Mouse (Mus musculus) embryonic facial prominence, embryonic 11.5 days (tissue): ENCODE data around the gene Ctsw. TPM values are rescaled to one million over a fixed set of nuclear protein-coding genes. Genes with fewer than 3 reads are reported as not detected.
"Not testable (repeated sequence)": the region's sequence is repeated elsewhere in the genome, so short reads cannot be mapped to it uniquely, and the experiment has no call there.

Experiments used
- ATAC-seq: fragments of 200-750 bp; cut with Nextera tagmentation; replicated peaks from 2 replicates; pipeline ENCODE4 v1.8.0; 2017; ENCODE audit warnings: low read depth; ENCODE audit not compliant: insufficient number of reproducible peaks, low FRiP score, low TSS enrichment
- DNase-seq: peaks from one replicate; pipeline ENCODE4 v3.0.0-alpha.2; 2015; ENCODE audit warnings: low spot score
- H3K27ac ChIP-seq: fragments of 300-500 bp; sonication (generic); replicated peaks from 2 replicates; pipeline ENCODE4 v1.5.1; 2014; ENCODE audit warnings: mild to moderate bottlenecking, low read depth, low read length, control low read depth
- H3K27me3 ChIP-seq: fragments of 300-500 bp; sonication (generic); 2 replicates; pipeline ENCODE4 v1.6.1; 2014; ENCODE audit warnings: mild to moderate bottlenecking, low read length, moderate library complexity, mixed read lengths; ENCODE audit not compliant: control insufficient read depth, insufficient read depth
- H3K36me3 ChIP-seq: fragments of 300-500 bp; sonication (generic); replicated peaks from 2 replicates; pipeline ENCODE4 v1.6.1; 2014; ENCODE audit warnings: low read depth, mild to moderate bottlenecking, low read length, moderate library complexity, mixed read lengths; ENCODE audit not compliant: control insufficient read depth, insufficient read depth
- H3K4me1 ChIP-seq: fragments of 300-500 bp; sonication (generic); 2 replicates; pipeline ENCODE4 v1.6.1; 2014; ENCODE audit warnings: low read length, mixed read lengths; ENCODE audit not compliant: control insufficient read depth, insufficient read depth
- H3K4me2 ChIP-seq: fragments of 300-500 bp; sonication (generic); 2 replicates; pipeline ENCODE4 v1.6.1; 2014; ENCODE audit warnings: low read depth, mild to moderate bottlenecking, control low read depth, low read length, moderate library complexity
- H3K4me3 ChIP-seq: fragments of 300-500 bp; sonication (generic); 2 replicates; pipeline ENCODE4 v1.5.1; 2014; ENCODE audit warnings: low read depth, low read length, control low read depth
- H3K9ac ChIP-seq: fragments of 300-500 bp; sonication (generic); replicated peaks from 2 replicates; pipeline ENCODE4 v1.6.1; 2014; ENCODE audit warnings: mild to moderate bottlenecking, control low read depth, low read length
- H3K9me3 ChIP-seq: fragments of 300-500 bp; sonication (generic); replicated peaks from 2 replicates; pipeline ENCODE4 v1.6.1; 2016; ENCODE audit warnings: mild to moderate bottlenecking, low read length, inconsistent platforms, mixed read lengths; ENCODE audit not compliant: control insufficient read depth
- WGBS: fragments of 180-500 bp; shearing (Covaris S2); extraction: QIAGEN DNeasy Blood & Tissue Kit; methylation state at CpG from one replicate; pipeline ENCODE4 v1.1.7; 2014; 5-methylcytosine and 5-hydroxymethylcytosine counted together
- polyA plus RNA-seq: library from polyadenylated mRNA; unstranded; fragments of >200 nt; fragmentation: Nextera tagmentation; extraction: Ambion mirVana; gene quantifications from 2 replicates; pipeline ENCODE4 v1.2.1, GENCODE M21; 2014

Ctsw gene
- polyA plus RNA-seq, 1 experiment from 2014 or later = 1.4 TPM

GRCm38 (mm10) chr19:5490313-5490897 is 22.1 kb upstream of the Ctsw start, which contains the start of gene Cfl1:
Gene Cfl1 (plus strand): TSS chr19:5490455.
- peak; percentile 53 for ATAC-seq
- peak within 1 kb of the TSS; percentile 99 for H3K27ac ChIP-seq
- H3K4me2 ChIP-seq = peak within 1 kb of the TSS; percentile 81
- no peaks in the 10 kb centered on the region for H3K27me3 ChIP-seq
- H3K9ac ChIP-seq = peak within 1 kb of the TSS; percentile 93
- DNase-seq = peak; percentile 97
- WGBS = under 1% methylated on average over 58 of the region's 62 CpGs
- peak within 1 kb of the TSS; percentile 99 for H3K4me3 ChIP-seq
- no peaks in the 10 kb centered on the region for H3K4me1 ChIP-seq
- no peaks in the 10 kb centered on the region for H3K9me3 ChIP-seq
- peaks cover 6% of the 10 kb centered on the region for H3K36me3 ChIP-seq

GRCm38 (mm10) chr19:5489721-5490120 is 21.4 kb upstream of the Ctsw start:
- H3K27me3 ChIP-seq, H3K4me2 ChIP-seq, H3K4me3 ChIP-seq, ATAC-seq, H3K9me3 ChIP-seq, H3K9ac ChIP-seq, DNase-seq, H3K4me1 ChIP-seq, H3K36me3 ChIP-seq: not testable (repeated sequence)
- 55% methylated on average over 10 of the region's 10 CpGs for WGBS
- H3K27ac ChIP-seq = peak overlapping the region; percentile 99

- DNase-seq = peak; percentile 99
- peak overlapping the region; percentile 99 for H3K27ac ChIP-seq
- ATAC-seq = peak; percentile 82
- 0% methylated on average over 26 of the region's 26 CpGs for WGBS
- H3K4me3 ChIP-seq = peak overlapping the region; percentile 48
- H3K4me2 ChIP-seq = peak overlapping the region; percentile 81
- H3K27me3 ChIP-seq = no peaks in the 10 kb centered on the region
- H3K9ac ChIP-seq = peak overlapping the region; percentile 52
- H3K36me3 ChIP-seq = peaks cover 4% of the 10 kb centered on the region
- no peaks in the 10 kb centered on the region for H3K4me1 ChIP-seq
- H3K9me3 ChIP-seq = no peaks in the 10 kb centered on the region
Measured at GRCm38 (mm10) chr19:5488878-5489571, 20.7 kb upstream of the Ctsw start.

DNA sequence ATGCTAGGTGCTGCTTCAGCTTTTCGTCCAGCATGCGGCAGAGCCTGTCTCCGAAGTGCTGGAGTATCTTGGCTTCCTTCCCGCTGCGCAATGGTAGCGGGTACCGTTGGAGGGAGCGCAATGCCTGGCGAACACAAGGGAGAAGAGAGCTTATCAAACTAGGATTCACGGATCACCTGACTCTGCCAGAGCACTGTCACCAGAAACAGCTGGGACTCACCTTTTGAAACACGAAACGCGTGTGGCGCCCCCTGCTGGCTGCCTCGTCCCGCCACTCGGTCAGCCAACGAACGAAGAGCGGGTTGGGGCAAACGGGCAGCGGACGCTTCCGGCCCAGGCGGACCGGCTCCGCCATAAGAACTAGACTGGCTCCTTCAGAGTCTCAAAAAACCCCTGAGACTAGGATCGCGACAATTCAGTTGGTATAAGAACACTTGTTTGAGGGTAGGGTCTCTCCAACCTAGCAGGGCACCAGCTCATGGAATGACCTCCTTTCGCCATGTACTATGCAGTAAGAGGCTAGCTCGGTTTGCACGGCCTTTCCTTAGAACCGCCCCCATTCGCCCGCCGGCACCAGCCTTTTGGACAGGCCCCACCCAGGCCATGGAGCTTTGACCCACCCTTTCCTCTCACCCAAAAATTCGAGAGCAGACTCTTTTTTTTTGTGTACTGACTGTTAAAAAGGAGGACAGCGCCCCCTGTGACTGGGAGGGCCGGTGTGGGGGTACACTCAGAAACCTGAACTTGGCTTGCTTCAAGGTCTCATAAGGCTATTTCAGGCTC is 19.7 kb upstream of the Ctsw start, which contains the start of gene Mus81:
Mus81 (minus strand) TSS at position 635 of the 783 bp plus-strand sequence.
- WGBS = under 1% methylated on average over 39 of the region's 39 CpGs
- peaks cover 4% of the 10 kb centered on the region for H3K36me3 ChIP-seq
- peak within 1 kb of the TSS; percentile 75 for H3K9ac ChIP-seq
- no peaks in the 10 kb centered on the region for H3K27me3 ChIP-seq
- no peaks in the 10 kb centered on the region for H3K9me3 ChIP-seq
- peak; percentile 72 for ATAC-seq
- peak within 1 kb of the TSS; percentile 48 for H3K4me3 ChIP-seq
- H3K27ac ChIP-seq = peak within 1 kb of the TSS; percentile 99
- H3K4me1 ChIP-seq = no peaks in the 10 kb centered on the region
- H3K4me2 ChIP-seq = peak within 1 kb of the TSS; percentile 81
- DNase-seq = peak; percentile 97

- Histone ChIP-seq H3K4me2 (no peak overlapping the region), H3K36me3 (peaks cover 6% of the 10 kb centered on the region)
Measured at GRCm38 (mm10) chr19:5486771-5487170, 18.5 kb upstream of the Ctsw start.

GRCm38 (mm10) chr19:5486286-5486685 is 18.0 kb upstream of the Ctsw start:
- H3K4me2 ChIP-seq = no peak overlapping the region
- DNase-seq = no peak
- no peaks in the 10 kb centered on the region for H3K4me1 ChIP-seq
- WGBS = 90% methylated on average over 8 of the region's 8 CpGs
- H3K36me3 ChIP-seq = peaks cover 6% of the 10 kb centered on the region
- no peak overlapping the region for H3K4me3 ChIP-seq
- H3K9ac ChIP-seq = no peak overlapping the region
- no peaks in the 10 kb centered on the region for H3K9me3 ChIP-seq
- H3K27ac ChIP-seq = no peak overlapping the region
- ATAC-seq = no peak
- H3K27me3 ChIP-seq = no peaks in the 10 kb centered on the region

More at GRCm38 (mm10) chr19:5486771-5487170, 18.5 kb upstream of the Ctsw start:
- no peak overlapping the region for H3K9ac ChIP-seq
- H3K27ac ChIP-seq = no peak overlapping the region
- no peak overlapping the region for H3K4me3 ChIP-seq
- H3K27me3 ChIP-seq = no peaks in the 10 kb centered on the region
- ATAC-seq (no peak), DNase-seq (no peak)
- WGBS = 87% methylated on average over 4 of the region's 4 CpGs
- no peaks in the 10 kb centered on the region for H3K4me1 ChIP-seq
- no peaks in the 10 kb centered on the region for H3K9me3 ChIP-seq

GRCm38 (mm10) chr19:5485821-5486220 is 17.5 kb upstream of the Ctsw start:
- WGBS = 94% methylated on average over 7 of the region's 7 CpGs
- Histone ChIP-seq H3K4me2 (no peak overlapping the region), H3K36me3 (peaks cover 6% of the 10 kb centered on the region), H3K4me1 (no peaks in the 10 kb centered on the region), H3K27me3 (no peaks in the 10 kb centered on the region), H3K9me3 (no peaks in the 10 kb centered on the region), H3K4me3 (no peak overlapping the region), H3K9ac (no peak overlapping the region), H3K27ac (no peak overlapping the region)
- ATAC-seq (no peak), DNase-seq (no peak)
